Mouse (Mus musculus) layer of hippocampus, adult 2 months (tissue): ENCODE measurements around the gene Zbtb20. TPM values are rescaled to one million over a fixed set of nuclear protein-coding genes. Genes with fewer than 3 reads are reported as not detected.
A peak's percentile ranks its signal among the peaks of the same experiment; 100 is the strongest.

Experiments
- DNase-seq, 2 experiments: peaks; one replicate each; pipeline ENCODE4 v3.0.0; 2022; ENCODE audit warnings: low spot score in 2 of 2
- H3K27ac ChIP-seq: fragments of 200-600 bp; 2 replicates; pipeline ENCODE4 v1.8.1; 2022
- H3K4me3 ChIP-seq: fragments of 200-600 bp; 2 replicates; pipeline ENCODE4 v1.8.1; 2022; ENCODE audit warnings: mild to moderate bottlenecking
- CTCF ChIP-seq: fragments of 200-600 bp; conservative IDR thresholded peaks from 2 replicates; pipeline ENCODE4 v1.8.1; 2022; ENCODE audit warnings: antibody characterized with exemption, mild to moderate bottlenecking, moderate library complexity
- total RNA-seq, 2 experiments: library from RNA; stranded (reverse); gene quantifications; 2 replicates each; pipeline ENCODE4 v1.2.3; 2021

The Zbtb20 gene
- total RNA-seq, 2 experiments from 2014 or later = 335 to 353 TPM

- H3K27ac ChIP-seq = peak overlapping the region; percentile 99
- no peak for DNase-seq
- no peak for TF ChIP-seq CTCF
Measured at GRCm38 (mm10) chr16:43513933-43514332, 638.3 kb downstream of the Zbtb20 start.

GRCm38 (mm10) chr16:43515538-43515937, 639.9 kb downstream of the Zbtb20 start:
- DNase-seq = no peak
- Histone ChIP-seq H3K27ac (peak overlapping the region; percentile 99), H3K4me3 (peak overlapping the region; percentile 36; the same call in 1 of the 2 replicates)
- no peak for TF ChIP-seq CTCF

More at GRCm38 (mm10) chr16:43513933-43514332, 638.3 kb downstream of the Zbtb20 start:
- H3K4me3 ChIP-seq = 0 out of 2 replicates have a peak overlapping the region, but pooled peaks have one; percentile 16

- DNase-seq = no peak
- no peak overlapping the region for H3K4me3 ChIP-seq
- H3K27ac ChIP-seq = peak overlapping the region; percentile 99
- TF ChIP-seq CTCF = no peak
Measured at GRCm38 (mm10) chr16:43520274-43520673, 644.6 kb downstream of the Zbtb20 start.

- TF ChIP-seq CTCF = no peak
- DNase-seq = no peak
- Histone ChIP-seq H3K27ac (peak overlapping the region; percentile 90), H3K4me3 (no peak overlapping the region)
Measured at GRCm38 (mm10) chr16:43522482-43522881, 646.8 kb downstream of the Zbtb20 start.

- no peak overlapping the region for H3K4me3 ChIP-seq
- peak overlapping the region; percentile 90 for H3K27ac ChIP-seq
- DNase-seq = no peak
- no peak for TF ChIP-seq CTCF
Measured at GRCm38 (mm10) chr16:43524179-43524578, 648.5 kb downstream of the Zbtb20 start.

- peak; percentile 55 to 57 for DNase-seq
- no peak for TF ChIP-seq CTCF
- Histone ChIP-seq H3K4me3 (no peak overlapping the region), H3K27ac (peak overlapping the region; percentile 90)
Measured at GRCm38 (mm10) chr16:43525624-43526023, 649.9 kb downstream of the Zbtb20 start.

- DNase-seq = no peak
- peak overlapping the region; percentile 90 for H3K27ac ChIP-seq
- no peak for TF ChIP-seq CTCF
Measured at GRCm38 (mm10) chr16:43528300-43528699, 652.6 kb downstream of the Zbtb20 start.

GRCm38 (mm10) chr16:43531328-43531727, 655.6 kb downstream of the Zbtb20 start:
- DNase-seq = no peak
- peak overlapping the region; percentile 85 for H3K27ac ChIP-seq
- TF ChIP-seq CTCF = no peak
- H3K4me3 ChIP-seq = no peak overlapping the region

More at GRCm38 (mm10) chr16:43528300-43528699, 652.6 kb downstream of the Zbtb20 start:
- no peak overlapping the region for H3K4me3 ChIP-seq

- TF ChIP-seq CTCF = no peak
- Histone ChIP-seq H3K4me3 (no peak overlapping the region), H3K27ac (peak overlapping the region; percentile 85)
- no peak for DNase-seq
Measured at GRCm38 (mm10) chr16:43534103-43534502, 658.4 kb downstream of the Zbtb20 start.

- DNase-seq = no peak
- H3K27ac ChIP-seq = peak overlapping the region; percentile 88
- H3K4me3 ChIP-seq = no peak overlapping the region
- TF ChIP-seq CTCF = no peak
Measured at GRCm38 (mm10) chr16:43535912-43536311, 660.2 kb downstream of the Zbtb20 start.

- DNase-seq = no peak
Measured at GRCm38 (mm10) chr16:43537163-43537562, 661.5 kb downstream of the Zbtb20 start.

GRCm38 (mm10) chr16:43539659-43540096, 664.0 kb downstream of the Zbtb20 start:
- no peak for TF ChIP-seq CTCF
- Histone ChIP-seq H3K27ac (peak overlapping the region; percentile 88), H3K4me3 (peak overlapping the region; percentile 3; the same call in 1 of the 2 replicates)
- DNase-seq = no peak

More at GRCm38 (mm10) chr16:43537163-43537562, 661.5 kb downstream of the Zbtb20 start:
- peak overlapping the region; percentile 88 for H3K27ac ChIP-seq
- H3K4me3 ChIP-seq = no peak overlapping the region
- no peak for TF ChIP-seq CTCF

GRCm38 (mm10) chr16:43540108-43540507, 664.4 kb downstream of the Zbtb20 start:
- TF ChIP-seq CTCF = peak; percentile 98
- H3K4me3 ChIP-seq = peak overlapping the region; percentile 3; the same call in 1 of the 2 replicates
- peak overlapping the region; percentile 88 for H3K27ac ChIP-seq
- peak in 1 of 2 experiments; percentile 32 for DNase-seq

- TF ChIP-seq CTCF = no peak
- H3K27ac ChIP-seq = peak overlapping the region; percentile 88
- no peak for DNase-seq
- H3K4me3 ChIP-seq = no peak overlapping the region
Measured at GRCm38 (mm10) chr16:43540546-43541167, 665.0 kb downstream of the Zbtb20 start.
